Mouse (Mus musculus) bone marrow, adult 2 months (tissue): ENCODE results near the gene Chdh. TPM values are rescaled to one million over a fixed set of nuclear protein-coding genes. Genes with fewer than 3 reads are reported as not detected.
A peak's percentile ranks its signal among the peaks of the same experiment; 100 is the strongest.

Source experiments
- H3K27ac ChIP-seq: fragments of 200-500 bp; 2 replicates; pipeline ENCODE4 v1.5.1; 2012; ENCODE audit warnings: low read depth, mild to moderate bottlenecking, control low read depth, inconsistent platforms, low read length; ENCODE audit not compliant: control insufficient read depth, poor library complexity, insufficient read depth
- H3K4me1 ChIP-seq: fragments of 200-500 bp; 2 replicates; pipeline ENCODE4 v1.6.1; 2011; ENCODE audit warnings: low read length; ENCODE audit not compliant: control insufficient read depth, insufficient read depth
- H3K4me3 ChIP-seq: fragments of 200-500 bp; replicated peaks from 2 replicates; pipeline ENCODE3; 2011; ENCODE audit warnings: mild to moderate bottlenecking, low read depth, low read length, control low read depth; ENCODE audit not compliant: control insufficient read depth
- CTCF ChIP-seq: fragments of 200-500 bp; IDR thresholded peaks from 2 replicates; pipeline ENCODE4 v1.5.1; 2011; ENCODE audit warnings: low read length, control low read depth; ENCODE audit not compliant: control insufficient read depth, insufficient read depth
- POLR2A ChIP-seq: fragments of 200-500 bp; IDR thresholded peaks from 2 replicates; pipeline ENCODE4 v1.6.1; 2011; ENCODE audit warnings: low read depth, mild to moderate bottlenecking, control low read depth, low read length, borderline replicate concordance; ENCODE audit not compliant: control insufficient read depth
- WGBS: fragments of 180-500 bp; shearing (Covaris S2); methylation state at CpG from one replicate; pipeline ENCODE4 v1.1.7; 2018; 5-methylcytosine and 5-hydroxymethylcytosine counted together
- polyA plus RNA-seq: library from polyadenylated mRNA; stranded (reverse); fragments of >200 nt; gene quantifications from 2 replicates; pipeline ENCODE4 v1.2.4, GENCODE M21; 2011; ENCODE audit warnings: low replicate concordance; ENCODE audit not compliant: missing spikeins, insufficient read depth, insufficient read length

Chdh gene
- 4.6 and 5.4 TPM in 2 replicates for polyA plus RNA-seq

DNA sequence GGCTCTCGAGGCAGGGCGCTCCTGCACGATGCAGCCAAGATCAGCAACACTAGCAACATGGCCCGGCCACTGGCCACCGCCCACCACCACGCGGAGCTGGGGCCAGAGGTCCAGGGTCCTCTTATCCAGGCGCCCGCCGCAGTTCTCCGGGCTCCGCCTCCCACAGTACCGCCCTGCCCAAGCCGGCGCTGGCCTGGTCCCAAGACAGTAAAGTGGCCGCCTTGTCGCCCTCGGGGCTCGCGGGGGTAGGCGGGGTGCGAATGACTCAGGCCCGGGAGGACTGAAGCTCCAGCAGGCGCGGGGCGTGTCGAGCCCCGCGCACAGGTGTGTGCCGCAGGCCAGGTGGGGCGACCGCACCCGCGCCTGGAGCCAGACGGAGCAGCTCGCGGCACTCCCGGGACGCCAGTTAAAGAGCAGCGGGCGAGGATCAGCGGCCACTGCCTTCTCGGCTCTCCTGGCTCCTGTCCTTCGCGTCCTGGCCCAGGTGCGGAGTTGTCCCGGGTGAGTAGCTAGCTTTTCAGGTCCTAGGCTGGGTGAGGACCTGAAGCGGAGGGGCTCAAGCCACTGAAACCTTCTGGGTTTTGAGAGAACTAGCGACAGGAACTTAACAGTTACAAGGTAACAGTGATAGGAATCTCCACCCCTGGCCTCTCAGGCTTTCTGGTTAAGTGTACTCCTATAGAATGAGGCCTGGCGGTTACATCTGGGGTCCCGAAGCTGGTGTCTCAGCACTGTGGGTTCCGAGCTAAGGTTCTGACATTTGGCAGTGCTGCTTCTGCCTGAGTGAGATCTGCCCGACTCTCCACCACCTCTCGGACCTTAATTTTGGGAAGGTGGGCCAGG, at the start of gene Chdh, which contains the start of gene Il17rb:
Gene Chdh, plus strand, starts transcription at position 291 of the 843 bp plus-strand sequence.
Gene Il17rb, minus strand, starts transcription at position 164 of the 843 bp plus-strand sequence.
- Histone ChIP-seq H3K4me1 (no peaks in the 10 kb centered on the region), H3K4me3 (peak within 1 kb of the TSS; percentile 45), H3K27ac (peak within 1 kb of the TSS; percentile 37)
- TF ChIP-seq POLR2A (no peak), CTCF (no peak)
- 5% methylated on average over 53 of the region's 54 CpGs for WGBS

GRCm38 (mm10) chr14:29967611-29968010, 41.2 kb upstream of the Chdh start:
- Histone ChIP-seq H3K4me1 (no peaks in the 10 kb centered on the region; the same call in 1 of the 2 replicates), H3K4me3 (peak overlapping the region; percentile 65), H3K27ac (peak overlapping the region; percentile 24; the same call in 1 of the 2 replicates)
- no peak for TF ChIP-seq POLR2A
- no peak for TF ChIP-seq CTCF
- 68% methylated on average over 7 of the region's 7 CpGs for WGBS

- WGBS, result under 1% methylated on average over 49 of the region's 49 CpGs
- Histone ChIP-seq H3K4me3 (peak within 1 kb of the TSS; percentile 65), H3K27ac (peak within 1 kb of the TSS; percentile 83), H3K4me1 (no peaks in the 10 kb centered on the region; the same call in 1 of the 2 replicates)
- TF ChIP-seq CTCF (no peak), POLR2A (peak; percentile 89)
These were observed 40.6 kb upstream of the Chdh start, which contains the start of gene Selenok for GRCm38 (mm10) chr14:29968075-29968821. Selenok (plus strand) TSS chr14:29968308.

- WGBS, result 89% methylated on average over 7 of the region's 7 CpGs
- H3K27ac ChIP-seq, result no peak overlapping the region
- TF ChIP-seq POLR2A (no peak), CTCF (no peak)
- no peak overlapping the region for H3K4me3 ChIP-seq
- H3K4me1 ChIP-seq, result peaks cover 2% of the 10 kb centered on the region; the same call in 1 of the 2 replicates
These were observed 37.4 kb upstream of the Chdh start for GRCm38 (mm10) chr14:29971446-29971845.

DNA sequence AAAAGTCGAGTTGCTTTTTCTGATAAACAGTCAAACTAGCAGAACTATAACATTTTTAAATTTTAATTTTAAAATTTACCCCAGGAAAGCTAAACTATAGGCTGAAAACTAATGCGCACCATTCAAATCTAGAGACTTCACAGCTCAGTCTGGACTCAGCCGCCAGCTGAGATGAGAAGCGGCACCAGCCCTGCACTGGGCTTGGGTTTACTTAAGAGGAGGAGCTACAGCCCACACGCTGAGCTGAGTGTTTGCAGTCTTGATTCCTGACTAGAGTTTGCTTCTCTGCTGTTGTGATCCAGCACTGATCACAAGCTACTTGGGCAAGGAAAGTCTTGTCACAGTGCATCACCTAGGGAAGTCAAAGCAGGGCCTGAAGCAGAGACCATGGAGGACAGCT, 36.8 kb upstream of the Chdh start:
- Histone ChIP-seq H3K27ac (no peak overlapping the region), H3K4me3 (no peak overlapping the region), H3K4me1 (peaks cover 2% of the 10 kb centered on the region; the same call in 1 of the 2 replicates)
- WGBS, result 88% methylated on average over 5 of the region's 5 CpGs
- no peak for TF ChIP-seq CTCF
- no peak for TF ChIP-seq POLR2A

- H3K4me3 ChIP-seq, result no peak overlapping the region
- no peak overlapping the region for H3K27ac ChIP-seq
- TF ChIP-seq POLR2A, result no peak
- TF ChIP-seq CTCF, result no peak
- 72% methylated on average over 6 of the region's 6 CpGs for WGBS
- H3K4me1 ChIP-seq, result peaks cover 2% of the 10 kb centered on the region; the same call in 1 of the 2 replicates
These were observed 31.9 kb upstream of the Chdh start for GRCm38 (mm10) chr14:29976927-29977326.

GRCm38 (mm10) chr14:29978254-29979204, 30.3 kb upstream of the Chdh start, which contains the start of gene Actr8:
Actr8 (plus strand) TSS chr14:29978337.
- Histone ChIP-seq H3K27ac (peak within 1 kb of the TSS; percentile 84), H3K4me3 (peak within 1 kb of the TSS; percentile 82), H3K4me1 (peaks cover 2% of the 10 kb centered on the region; the same call in 1 of the 2 replicates)
- TF ChIP-seq POLR2A (peak; percentile 75; the same call in 1 of the 2 replicates), CTCF (peak; percentile 5; the same call in 1 of the 2 replicates)
- WGBS, result under 1% methylated on average over 44 of the region's 44 CpGs
